Mouse (Mus musculus): ENCODE data around the gene Gcnt1.

Gene Gcnt1

DNA sequence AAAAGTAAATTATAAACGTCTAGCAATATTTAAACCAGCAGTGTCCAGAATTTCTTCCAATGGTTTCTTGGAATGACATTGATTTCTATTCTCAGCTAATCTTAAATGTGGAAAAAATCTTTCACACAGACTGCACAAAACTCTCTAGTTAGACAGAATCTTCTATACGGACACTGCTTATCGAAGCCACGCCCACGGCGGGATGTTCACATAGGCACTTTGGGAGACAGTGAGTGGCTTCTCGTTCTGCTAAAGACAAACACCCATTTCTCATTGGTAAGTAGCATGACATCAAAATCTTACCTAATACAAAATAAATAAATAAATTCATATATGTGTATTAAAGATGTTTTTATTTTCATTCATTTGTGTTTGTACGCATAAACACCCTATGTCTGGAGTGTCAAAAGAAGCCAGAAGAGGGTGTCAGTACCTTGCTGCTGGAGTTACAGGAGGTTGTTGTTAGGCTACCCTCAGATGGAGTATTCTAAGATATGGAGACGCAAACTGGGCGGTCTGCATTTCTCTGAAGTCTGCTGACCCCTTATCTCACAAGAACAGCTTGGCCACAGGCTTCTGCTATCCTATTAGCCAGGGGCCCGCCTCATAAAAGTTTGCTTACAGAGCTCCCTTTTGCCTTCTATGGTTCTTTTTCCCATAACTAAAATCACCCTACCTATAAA, 49.5 kb downstream of the Gcnt1 start:
- DNase-seq, result no peak

- DNase-seq, result no peak
Measured at GRCm38 (mm10) chr19:17319770-17320169, 52.9 kb downstream of the Gcnt1 start.

GRCm38 (mm10) chr19:17318733-17319132, 53.9 kb downstream of the Gcnt1 start:
- no peak for DNase-seq

- no peak for DNase-seq
Measured at GRCm38 (mm10) chr19:17316311-17317003, 56.2 kb downstream of the Gcnt1 start.

- no peak for DNase-seq
Measured at GRCm38 (mm10) chr19:17314451-17314850, 58.2 kb downstream of the Gcnt1 start.

- no peak for DNase-seq
Measured at GRCm38 (mm10) chr19:17313766-17314165, 58.9 kb downstream of the Gcnt1 start.

GRCm38 (mm10) chr19:17312671-17313180, 59.9 kb downstream of the Gcnt1 start:
- no peak for DNase-seq

DNA sequence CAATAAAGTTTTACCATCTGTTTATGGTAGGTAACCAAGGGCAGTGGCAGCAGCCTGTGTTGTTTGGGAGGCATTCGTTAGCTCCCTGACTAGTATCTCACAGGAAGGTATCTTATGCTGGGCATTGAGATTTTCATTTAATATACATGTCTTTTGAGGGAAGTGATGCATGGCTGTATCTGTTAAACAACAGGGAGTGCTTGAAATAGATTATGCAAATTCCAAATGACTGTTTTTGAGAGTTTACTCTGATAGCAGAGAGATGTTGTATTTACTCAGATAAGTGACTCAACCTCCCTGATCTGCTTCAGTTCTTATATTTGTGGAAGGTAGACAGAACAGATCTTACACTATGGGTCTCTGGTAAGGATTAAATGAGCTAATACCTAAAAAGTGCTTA, 61.1 kb downstream of the Gcnt1 start:
- DNase-seq, result no peak

DNA sequence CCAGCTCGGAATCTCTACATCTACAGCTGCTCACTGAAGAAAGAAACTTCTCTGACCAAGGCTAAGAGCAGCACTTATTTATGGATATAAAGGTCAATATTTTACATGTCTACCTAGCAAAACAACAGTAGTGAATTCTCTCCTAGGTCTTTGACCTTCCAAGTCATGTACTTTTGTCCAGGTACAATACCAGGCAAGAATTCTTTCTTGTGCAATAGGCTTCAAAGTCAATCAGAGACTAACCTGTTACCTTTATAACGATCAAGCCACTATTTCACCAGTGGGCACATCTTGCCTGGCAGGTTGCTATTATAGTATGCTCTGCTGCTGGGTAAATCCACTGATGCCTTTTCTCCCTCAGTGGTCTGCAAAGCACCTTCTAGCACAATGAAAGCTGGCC, 61.6 kb downstream of the Gcnt1 start:
- DNase-seq, result no peak

DNA sequence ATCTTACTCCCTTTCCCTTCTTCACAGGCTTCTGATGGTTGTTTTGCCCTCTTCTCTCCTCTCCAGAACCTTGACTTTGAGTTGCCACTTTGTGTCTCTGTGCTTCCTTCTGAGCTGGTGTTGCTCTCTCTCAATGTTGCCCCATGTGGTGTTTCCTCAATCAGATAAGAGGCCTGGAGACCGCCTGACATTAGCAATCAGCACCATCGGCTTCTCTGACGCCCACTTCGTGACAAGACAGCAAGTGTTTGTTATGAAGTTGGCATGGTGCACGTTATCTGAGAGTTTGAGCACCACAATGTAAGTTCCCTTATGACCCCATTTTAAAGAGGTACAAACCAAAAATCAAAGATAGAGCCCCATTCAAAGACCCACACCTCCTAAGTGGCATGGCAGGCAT, 76.6 kb downstream of the Gcnt1 start:
- DNase-seq, result no peak

GRCm38 (mm10) chr19:17295211-17295766, 77.4 kb downstream of the Gcnt1 start:
- no peak for DNase-seq

- DNase-seq, result no peak
Measured at GRCm38 (mm10) chr19:17294136-17294535, 78.5 kb downstream of the Gcnt1 start.

- no peak for DNase-seq
Measured at GRCm38 (mm10) chr19:17289526-17289925, 83.1 kb downstream of the Gcnt1 start.

DNA sequence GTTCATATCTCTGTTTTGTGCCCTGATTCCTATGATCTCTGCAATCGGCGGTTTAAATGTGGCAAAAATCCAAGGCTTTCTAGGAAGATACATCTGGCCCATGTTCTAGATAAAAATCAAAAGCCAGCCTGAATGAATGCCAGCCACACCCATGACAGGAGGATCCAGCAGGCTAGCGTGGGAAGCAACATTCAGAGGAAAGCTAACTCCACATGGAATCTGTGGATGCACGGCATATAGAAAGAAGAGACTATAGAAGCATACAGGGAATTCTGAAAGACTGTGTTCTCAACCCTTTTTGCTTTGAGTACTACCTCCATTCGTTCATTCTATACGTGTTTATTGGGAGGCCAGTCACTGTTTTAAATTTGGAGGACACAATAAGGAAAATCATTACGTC, 86.6 kb downstream of the Gcnt1 start:
- DNase-seq, result no peak

DNA sequence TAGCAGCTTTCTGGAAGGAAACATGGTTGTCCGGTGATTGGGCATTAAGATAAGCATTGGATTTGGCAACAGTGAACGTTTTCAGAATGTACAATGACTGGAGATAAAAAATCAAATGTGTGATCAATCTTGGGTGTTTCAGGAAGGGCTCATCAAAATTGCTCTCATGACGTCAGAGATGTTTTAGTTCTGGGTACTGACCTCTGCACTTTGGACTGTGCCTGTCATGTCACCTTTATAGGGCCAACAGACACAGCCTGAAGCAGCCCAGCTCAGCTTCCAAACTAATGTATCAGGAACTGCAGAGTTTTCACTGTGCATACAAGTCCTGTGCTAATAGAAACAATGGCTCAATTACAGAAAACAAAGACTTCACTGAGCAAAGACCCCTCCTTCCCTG, 89.3 kb downstream of the Gcnt1 start:
- no peak for DNase-seq

DNA sequence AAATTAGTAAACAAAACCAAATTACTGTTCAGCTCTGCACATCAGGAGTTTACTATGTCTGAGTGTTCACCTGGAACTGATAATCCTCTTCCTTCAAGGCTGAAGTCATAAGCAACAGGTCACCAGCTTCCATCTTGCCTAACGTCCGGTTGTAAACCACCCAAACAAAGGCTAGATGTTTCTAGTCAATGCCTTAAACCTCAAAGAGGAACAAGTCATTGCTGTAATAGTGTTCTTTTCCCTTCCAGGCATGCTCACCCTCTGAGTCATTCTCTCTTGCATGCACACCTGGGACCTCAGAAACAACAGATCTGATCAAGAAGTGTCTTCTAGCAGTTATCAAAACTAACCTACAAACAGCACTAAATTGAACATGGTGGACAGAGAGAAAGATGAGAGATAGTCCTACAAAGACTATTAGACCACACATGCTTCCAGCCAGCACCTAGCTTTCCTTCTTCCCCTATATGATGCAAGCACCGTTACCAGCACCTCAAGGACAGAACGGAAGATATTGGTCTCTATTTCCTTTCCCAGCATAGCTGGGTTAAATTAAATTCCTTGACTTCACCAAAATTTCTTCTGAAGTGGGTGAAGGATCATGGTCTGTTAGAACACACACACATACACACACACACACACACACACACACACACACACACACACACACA, 94.1 kb downstream of the Gcnt1 start:
- no peak for DNase-seq

Measured in cerebellum, postnatal 36 days (tissue).